Mouse (Mus musculus): ENCODE measurements around the gene Gadl1.
"Not testable (repeated sequence)": the region's sequence is repeated elsewhere in the genome, so short reads cannot be mapped to it uniquely, and the experiment has no call there.

Gadl1 gene

GRCm38 (mm10) chr9:116029076-116029475, 119.8 kb downstream of the Gadl1 start:
- no peak for DNase-seq (ENCODE audit: low spot score)

DNA sequence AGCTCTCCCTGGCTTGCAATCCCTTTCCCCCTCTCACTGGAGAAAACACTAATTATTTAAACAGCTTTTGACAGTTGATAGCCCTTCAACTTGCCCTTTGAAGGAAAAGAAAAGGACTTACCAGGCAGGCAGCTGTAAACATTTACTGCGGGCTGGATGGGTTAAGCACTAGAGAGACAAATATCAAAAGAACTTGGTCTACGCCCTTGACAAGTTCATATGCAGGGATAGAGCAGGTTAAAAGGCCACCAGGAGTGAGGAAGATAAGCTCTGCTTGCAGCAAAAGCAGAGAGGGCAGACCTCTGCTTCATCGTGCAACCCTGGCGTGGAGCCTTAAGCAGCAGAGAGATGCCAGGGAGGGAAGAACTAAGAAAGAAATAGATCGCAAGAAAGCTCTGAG, 123.5 kb downstream of the Gadl1 start:
- DNase-seq (ENCODE audit: low spot score), result no peak

DNA sequence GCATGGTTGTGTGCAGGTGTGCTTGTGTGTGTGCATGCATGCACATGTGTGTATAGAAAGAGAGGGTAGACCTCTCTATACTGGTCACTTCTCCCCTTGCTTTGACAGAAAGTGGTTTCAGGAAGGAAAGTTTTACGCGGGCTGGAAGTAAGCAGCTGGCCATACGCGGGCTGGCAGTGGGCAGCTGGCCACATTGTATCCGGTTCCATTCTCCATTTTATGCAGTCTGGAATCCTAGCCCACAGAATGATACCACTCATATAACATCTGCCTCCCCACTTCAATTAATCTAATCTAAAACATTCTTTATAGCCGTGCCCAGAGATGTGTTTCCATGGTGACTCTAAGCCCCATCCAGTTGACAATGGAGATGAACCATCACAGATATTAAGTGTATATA, 129.0 kb downstream of the Gadl1 start:
- DNase-seq (ENCODE audit: low spot score), result no peak

DNA sequence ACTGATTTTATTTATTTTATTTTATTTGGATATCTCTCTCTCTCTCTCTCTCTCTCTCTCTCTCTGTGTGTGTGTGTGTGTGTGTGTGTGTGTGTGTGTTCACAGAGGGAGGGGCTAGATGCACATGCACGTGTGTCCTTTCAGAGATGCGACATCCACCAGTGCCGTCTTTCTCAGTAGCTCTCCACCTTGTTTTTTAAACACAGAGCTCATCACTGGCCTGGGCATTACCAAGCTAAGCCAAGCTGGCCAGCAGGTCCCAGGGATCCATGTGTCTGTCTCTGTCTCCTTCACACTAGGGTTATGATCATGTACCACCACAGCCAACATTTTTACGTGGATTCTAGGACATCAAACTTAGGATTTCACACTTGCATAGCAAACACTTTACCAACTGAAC, 130.7 kb downstream of the Gadl1 start:
- no peak for DNase-seq (ENCODE audit: low spot score)

DNA sequence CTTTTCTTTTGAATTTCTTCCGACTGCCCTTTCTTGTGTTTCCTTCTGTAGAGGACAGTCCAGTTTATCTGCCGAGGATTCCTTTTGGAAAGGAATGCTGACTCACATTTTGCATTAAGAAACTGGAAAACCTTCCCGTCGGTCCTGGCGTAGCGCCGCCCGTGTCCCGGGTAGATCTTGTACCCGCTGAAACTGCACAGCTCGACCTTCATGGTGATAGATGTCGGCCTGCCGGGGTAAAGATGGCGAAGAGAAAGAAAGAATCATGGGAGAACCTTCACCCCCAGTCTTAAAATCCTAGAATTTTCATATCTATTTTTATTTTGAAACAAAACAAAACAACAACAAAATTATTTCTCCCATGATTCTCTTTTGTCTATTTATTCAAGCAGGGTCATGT, 131.6 kb downstream of the Gadl1 start:
- DNase-seq (ENCODE audit: low spot score), result not testable (repeated sequence)

GRCm38 (mm10) chr9:116041369-116041768, 132.1 kb downstream of the Gadl1 start:
- no peak for DNase-seq (ENCODE audit: low spot score)

GRCm38 (mm10) chr9:116041787-116042186, 132.5 kb downstream of the Gadl1 start:
- DNase-seq (ENCODE audit: low spot score), result peak; percentile 66

DNA sequence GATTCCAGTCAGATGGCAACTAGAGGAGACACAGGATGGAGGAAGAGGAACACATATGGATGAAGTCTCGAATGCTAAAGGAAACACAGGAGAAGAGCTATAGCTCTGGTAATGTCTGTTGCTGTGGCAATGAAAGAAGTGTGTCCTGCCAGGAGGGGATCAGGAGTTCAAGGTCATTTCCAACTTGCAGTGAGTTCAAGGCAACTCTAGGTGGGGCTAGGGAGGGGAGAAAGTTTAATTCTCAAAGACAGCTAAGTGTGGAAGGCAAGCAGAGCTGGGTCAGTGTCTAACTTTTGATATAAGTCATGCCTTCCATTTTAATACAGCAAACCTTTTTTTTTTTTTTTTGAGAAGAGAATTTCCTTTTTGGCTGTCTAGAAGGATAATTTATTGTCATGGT, 140.7 kb downstream of the Gadl1 start:
- no peak for DNase-seq (ENCODE audit: low spot score)

- DNase-seq (ENCODE audit: low spot score), result no peak
Observed at GRCm38 (mm10) chr9:116053976-116054375, 144.7 kb downstream of the Gadl1 start.

GRCm38 (mm10) chr9:116058475-116058874, 149.2 kb downstream of the Gadl1 start:
- DNase-seq (ENCODE audit: low spot score), result no peak

DNA sequence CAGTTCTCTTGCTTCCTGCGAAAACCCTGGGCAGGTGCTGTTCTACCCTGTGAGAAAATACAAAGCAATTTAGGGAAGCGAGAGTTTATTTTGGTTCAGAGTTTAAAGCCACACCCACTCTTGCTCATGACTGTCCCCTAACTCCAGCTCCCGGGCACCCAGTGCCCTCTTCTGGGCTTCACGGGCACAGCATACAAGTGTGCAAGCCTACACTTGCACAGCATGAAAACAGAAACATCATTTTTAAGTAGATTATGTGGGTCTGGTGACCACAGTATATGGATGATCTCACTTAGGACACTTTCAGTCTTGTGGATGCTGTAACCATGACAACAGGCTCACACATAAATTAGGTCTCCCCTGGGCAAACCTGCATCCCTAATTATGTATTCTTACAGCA, 149.9 kb downstream of the Gadl1 start:
- no peak for DNase-seq (ENCODE audit: low spot score)

GRCm38 (mm10) chr9:116060691-116061090, 151.4 kb downstream of the Gadl1 start:
- no peak for DNase-seq (ENCODE audit: low spot score)

DNA sequence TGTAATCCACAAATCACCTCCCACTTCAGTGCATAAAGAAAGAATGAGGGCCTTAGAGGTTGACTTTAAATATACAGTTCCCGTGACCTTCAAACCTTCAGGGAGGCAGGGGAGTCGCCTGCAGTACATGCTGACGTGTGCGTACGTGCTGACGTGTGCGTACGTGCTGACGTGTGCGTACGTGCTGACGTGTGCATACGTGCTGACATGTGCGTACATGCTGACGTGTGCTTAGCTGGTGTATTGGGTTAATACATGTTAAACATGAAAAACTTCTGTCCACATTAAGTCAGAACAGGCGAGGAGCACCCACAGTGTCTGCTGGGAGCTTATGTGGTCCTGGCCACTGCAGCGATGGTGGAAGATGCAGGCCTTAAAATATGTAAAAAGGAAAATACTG, 155.5 kb downstream of the Gadl1 start:
- DNase-seq (ENCODE audit: low spot score), result no peak

DNA sequence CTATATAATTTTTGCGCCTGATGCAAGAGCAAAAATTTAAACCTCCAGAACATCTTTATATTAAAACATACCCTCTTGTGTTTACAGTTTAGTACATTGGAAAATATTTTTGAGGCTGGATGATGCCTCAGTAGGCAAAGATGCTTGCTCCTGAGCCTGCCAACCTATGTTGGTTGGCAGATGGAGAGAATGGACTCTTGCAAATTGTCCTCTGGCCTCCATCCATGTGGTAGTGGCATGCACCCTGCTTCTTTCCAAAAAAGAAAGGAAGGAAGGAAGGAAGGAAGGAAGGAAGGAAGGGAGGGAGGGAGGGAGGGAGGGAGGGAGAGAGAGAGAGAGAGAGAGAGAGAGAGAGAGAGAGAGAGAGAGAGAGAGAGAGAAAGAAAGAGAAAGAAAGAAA, 162.3 kb downstream of the Gadl1 start:
- DNase-seq (ENCODE audit: low spot score), result not testable (repeated sequence)

- no peak for DNase-seq (ENCODE audit: low spot score)
Observed at GRCm38 (mm10) chr9:116076163-116076562, 166.9 kb downstream of the Gadl1 start.

GRCm38 (mm10) chr9:116076946-116077345, 167.7 kb downstream of the Gadl1 start:
- DNase-seq (ENCODE audit: low spot score), result no peak

GRCm38 (mm10) chr9:116077419-116077818, 168.2 kb downstream of the Gadl1 start:
- no peak for DNase-seq (ENCODE audit: low spot score)

- DNase-seq (ENCODE audit: low spot score), result no peak
Observed at GRCm38 (mm10) chr9:116081781-116082180, 172.5 kb downstream of the Gadl1 start.

DNA sequence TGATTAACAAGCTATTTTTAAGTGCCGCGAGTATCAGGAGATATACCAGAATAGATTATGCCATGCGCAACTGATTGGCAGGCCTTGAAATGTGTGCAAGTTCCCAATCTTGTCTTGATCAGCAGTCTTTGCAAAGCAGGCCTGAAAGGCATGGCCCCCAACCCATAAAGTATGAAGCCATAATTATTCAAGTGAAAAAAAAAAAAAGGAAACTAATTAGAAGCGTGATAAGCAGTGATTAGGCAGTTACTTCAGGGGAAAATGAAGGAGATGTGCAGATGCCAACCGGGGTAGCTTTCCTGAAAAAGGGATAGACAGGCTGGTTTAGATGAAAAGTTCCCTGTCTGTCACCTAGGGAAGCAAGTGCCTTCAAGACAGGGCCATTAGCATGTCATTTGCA, 174.0 kb downstream of the Gadl1 start:
- no peak for DNase-seq (ENCODE audit: low spot score)

GRCm38 (mm10) chr9:116083726-116084323, 174.6 kb downstream of the Gadl1 start:
- no peak for DNase-seq (ENCODE audit: low spot score)

- DNase-seq (ENCODE audit: low spot score), result no peak
Observed at GRCm38 (mm10) chr9:116084324-116084931, 175.2 kb downstream of the Gadl1 start.

DNA sequence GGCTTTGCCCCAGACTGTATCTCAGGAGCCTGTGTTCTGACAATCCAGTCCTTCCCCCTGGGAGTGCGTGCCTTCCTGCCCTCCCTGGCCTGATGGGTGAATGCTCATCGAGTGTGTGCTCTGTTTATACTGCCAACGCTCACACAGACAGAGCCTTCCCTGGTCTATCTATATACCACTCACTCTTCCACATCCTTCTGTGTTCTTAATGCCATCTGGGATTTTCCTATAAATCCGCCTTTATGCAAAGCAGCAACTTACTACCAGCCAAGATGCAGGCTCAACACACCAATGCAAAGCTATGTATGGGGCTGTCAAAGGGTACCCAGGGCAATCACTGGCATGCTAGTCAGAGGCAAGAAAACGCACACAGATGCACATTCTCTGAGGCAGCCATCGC, 176.7 kb downstream of the Gadl1 start:
- no peak for DNase-seq (ENCODE audit: low spot score)

GRCm38 (mm10) chr9:116087263-116087662, 178.0 kb downstream of the Gadl1 start:
- DNase-seq (ENCODE audit: low spot score), result no peak

- DNase-seq (ENCODE audit: low spot score), result no peak
Observed at GRCm38 (mm10) chr9:116087880-116088279, 178.6 kb downstream of the Gadl1 start.

Measured in urinary bladder, postnatal 10 days (tissue).